Mouse (Mus musculus): ENCODE measurements around the gene Sp2.

Gene Sp2

GRCm38 (mm10) chr11:96995836-96996772 lies 13.3 kb upstream of the Sp2 start:
- DNase-seq, result no peak

- DNase-seq, result no peak
Observed at GRCm38 (mm10) chr11:96995031-96995430, 12.3 kb upstream of the Sp2 start.

GRCm38 (mm10) chr11:96992722-96993311 lies 10.1 kb upstream of the Sp2 start:
- no peak for DNase-seq

GRCm38 (mm10) chr11:96991501-96991900 lies 8.7 kb upstream of the Sp2 start:
- DNase-seq, result no peak

- peak; percentile 16 for DNase-seq
Observed at GRCm38 (mm10) chr11:96987873-96988655, 5.3 kb upstream of the Sp2 start.

GRCm38 (mm10) chr11:96986463-96986862 lies 3.7 kb upstream of the Sp2 start:
- DNase-seq, result no peak

- DNase-seq, result no peak
Observed at GRCm38 (mm10) chr11:96984903-96985302, 2.1 kb upstream of the Sp2 start.

- peak; percentile 80 for DNase-seq
Observed at GRCm38 (mm10) chr11:96982355-96982754, 404 bp downstream of the Sp2 start.

GRCm38 (mm10) chr11:96981461-96981860 lies 1.3 kb downstream of the Sp2 start:
- no peak for DNase-seq

GRCm38 (mm10) chr11:96980021-96980420 lies 2.7 kb downstream of the Sp2 start:
- no peak for DNase-seq

GRCm38 (mm10) chr11:96979329-96979728 lies 3.4 kb downstream of the Sp2 start:
- no peak for DNase-seq

- DNase-seq, result no peak
Observed at GRCm38 (mm10) chr11:96978401-96979246, 4.1 kb downstream of the Sp2 start.

- peak; percentile 97 for DNase-seq
Observed at GRCm38 (mm10) chr11:96977606-96978400, 5.0 kb downstream of the Sp2 start.

GRCm38 (mm10) chr11:96976911-96977591 lies 5.7 kb downstream of the Sp2 start:
- peak; percentile 83 for DNase-seq

- DNase-seq, result no peak
Observed at GRCm38 (mm10) chr11:96976379-96976687, 6.4 kb downstream of the Sp2 start.

GRCm38 (mm10) chr11:96975511-96976378 lies 7.0 kb downstream of the Sp2 start:
- no peak for DNase-seq

GRCm38 (mm10) chr11:96974813-96975212 lies 7.9 kb downstream of the Sp2 start:
- no peak for DNase-seq

- DNase-seq, result no peak
Observed at GRCm38 (mm10) chr11:96973426-96973964, 9.3 kb downstream of the Sp2 start.

GRCm38 (mm10) chr11:96972906-96973305 lies 9.9 kb downstream of the Sp2 start:
- DNase-seq, result no peak

GRCm38 (mm10) chr11:96970341-96970740 lies 12.4 kb downstream of the Sp2 start:
- DNase-seq, result no peak
